Mouse (Mus musculus): ENCODE measurements around the gene Ccnf.

DNA sequence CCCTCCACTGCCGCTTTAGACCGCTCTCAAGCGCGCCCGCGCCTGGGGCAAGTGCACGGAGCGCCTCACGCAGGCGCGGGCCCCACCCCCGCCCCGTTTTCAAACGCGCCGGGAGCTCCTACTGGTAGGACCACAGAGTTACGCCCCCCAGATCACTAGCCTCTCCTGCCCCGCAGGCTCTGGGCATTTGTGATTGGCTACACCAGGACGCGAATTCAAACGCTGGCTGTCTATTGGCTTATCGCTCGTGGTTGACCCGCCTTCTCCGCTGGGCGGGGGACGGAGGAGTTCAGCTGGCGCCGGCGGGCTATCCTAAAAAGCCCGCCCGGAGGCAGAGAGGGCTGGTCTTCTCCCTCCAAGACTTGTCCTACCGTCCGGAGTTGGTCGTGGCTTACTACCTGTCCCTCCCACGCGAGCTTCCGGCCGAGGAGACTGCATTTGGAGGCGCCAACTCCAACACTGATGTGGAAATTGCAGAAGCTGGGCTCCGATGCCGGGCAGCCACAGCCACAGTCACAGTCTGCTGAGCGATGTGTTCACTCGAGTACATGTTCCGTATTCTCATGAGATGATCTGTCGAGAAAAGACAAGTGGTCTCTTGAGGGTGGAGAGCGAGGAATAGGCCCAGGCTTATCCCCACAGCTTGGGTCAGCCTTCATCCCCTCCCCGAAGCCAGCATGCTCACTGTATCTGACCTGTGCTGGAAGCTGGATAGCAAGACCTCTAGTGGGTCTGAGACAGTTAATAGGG is at the start of gene Ccnf:
- TF ChIP-seq EP300 (IDR thresholded peaks at IDR 0.05; ENCODE audit: low read depth in 1 of 2, low read length in 2 of 2) (no peak), POLR2AphosphoS2 (IDR thresholded peaks at IDR 0.05; ENCODE audit: low read length) (peak; percentile 91), ZMIZ1 (IDR thresholded peaks at IDR 0.05; ENCODE audit: low read depth, low read length) (peak; percentile 84)
